Mouse (Mus musculus) monocyte, adult 5-6 weeks (primary cell): ENCODE results near the gene Nolc1. TPM values are rescaled to one million over a fixed set of nuclear protein-coding genes. Genes with fewer than 3 reads are reported as not detected.

Source experiments
- ATAC-seq: fragments of 153-309, 156-312 bp; replicated peaks from 2 replicates; pipeline ENCODE4 v1.8.0; 2017; ENCODE audit warnings: mild to moderate bottlenecking; ENCODE audit not compliant: low TSS enrichment, insufficient number of reproducible peaks, severe bottlenecking, poor library complexity, low FRiP score
- total RNA-seq: library from RNA; stranded (forward); fragments of 200-1000, 200-491, 200-594 nt; gene quantifications from 3 replicates; pipeline ENCODE4 v1.2.3, GENCODE M21; 2017

The Nolc1 gene
- total RNA-seq, 1 experiment from 2014 or later = 30.5 TPM

GRCm38 (mm10) chr19:46041299-46041932, 34.2 kb upstream of the Nolc1 start:
- ATAC-seq = 0 out of 2 replicates have a peak, but pooled peaks have one; percentile 4

- ATAC-seq = no peak
Observed at GRCm38 (mm10) chr19:46041933-46042475, 33.7 kb upstream of the Nolc1 start.

- no peak for ATAC-seq
Observed at GRCm38 (mm10) chr19:46042476-46043011, 33.1 kb upstream of the Nolc1 start.

GRCm38 (mm10) chr19:46043380-46043779, 32.3 kb upstream of the Nolc1 start:
- no peak for ATAC-seq

GRCm38 (mm10) chr19:46044271-46044992, 31.2 kb upstream of the Nolc1 start, which contains the start of gene Pprc1:
Pprc1 (plus strand) TSS chr19:46044886.
- no peak for ATAC-seq

- peak; percentile 62 for ATAC-seq
Observed at GRCm38 (mm10) chr19:46044993-46045695, 30.5 kb upstream of the Nolc1 start, which contains the start of gene Ldb1. Ldb1 (minus strand) TSS chr19:46045214.

GRCm38 (mm10) chr19:46045696-46046311, 29.9 kb upstream of the Nolc1 start:
- ATAC-seq = no peak

GRCm38 (mm10) chr19:46046621-46047025, 29.0 kb upstream of the Nolc1 start:
- no peak for ATAC-seq

GRCm38 (mm10) chr19:46047426-46047825, 28.2 kb upstream of the Nolc1 start:
- no peak for ATAC-seq

- ATAC-seq = no peak
Observed at GRCm38 (mm10) chr19:46049129-46049528, 26.5 kb upstream of the Nolc1 start.

- ATAC-seq = no peak
Observed at GRCm38 (mm10) chr19:46050462-46050861, 25.2 kb upstream of the Nolc1 start.

- ATAC-seq = peak; percentile 50
Observed at GRCm38 (mm10) chr19:46055752-46056387, 19.8 kb upstream of the Nolc1 start.

- ATAC-seq = peak; percentile 97
Observed at GRCm38 (mm10) chr19:46056388-46056946, 19.2 kb upstream of the Nolc1 start.

- peak; percentile 48 for ATAC-seq
Observed at GRCm38 (mm10) chr19:46056947-46057607, 18.6 kb upstream of the Nolc1 start.

GRCm38 (mm10) chr19:46058466-46058865, 17.2 kb upstream of the Nolc1 start:
- ATAC-seq = no peak

- no peak for ATAC-seq
Observed at GRCm38 (mm10) chr19:46060845-46061244, 14.8 kb upstream of the Nolc1 start.

GRCm38 (mm10) chr19:46068054-46068453, 7.6 kb upstream of the Nolc1 start:
- no peak for ATAC-seq
